Mouse (Mus musculus): ENCODE measurements at regions not wholly inside any gene's neighbourhood (a gene's known extent, or its start where the extent isn't known, plus 50 kb on each side); places are given as distances from the start of the nearest gene placed in this dataset.

GRCm38 (mm10) chr8:126705391-126705790, 111.6 kb upstream of the Irf2bp2 start:
- Histone ChIP-seq H3K27ac (ENCODE audit: low read depth, low read length) (no peak overlapping the region), H3K9me3 (ENCODE audit: control insufficient read depth, low read length) (no peaks in the 10 kb centered on the region), H3K36me3 (ENCODE audit: control insufficient read depth, insufficient read depth, low read length) (no peaks in the 10 kb centered on the region), H3K27me3 (ENCODE audit: control insufficient read depth, insufficient read depth, low read length) (no peaks in the 10 kb centered on the region), H3K9ac (ENCODE audit: low read length) (no peak overlapping the region), H3K4me3 (ENCODE audit: low read depth, low read length) (no peak overlapping the region), H3K4me1 (ENCODE audit: control insufficient read depth, insufficient read depth, low read length) (no peaks in the 10 kb centered on the region), H3K4me2 (ENCODE audit: low read depth) (no peak overlapping the region)
- no peak for ATAC-seq (ENCODE audit: insufficient read depth, low FRiP score, low TSS enrichment)
- no peak for DNase-seq (ENCODE audit: low spot score)
- WGBS = 86% methylated on average over 2 of the region's 2 CpGs

GRCm38 (mm10) chr8:126704706-126705105, 110.9 kb upstream of the Irf2bp2 start:
- H3K9ac ChIP-seq (ENCODE audit: low read length) = no peak overlapping the region
- H3K36me3 ChIP-seq (ENCODE audit: control insufficient read depth, insufficient read depth, low read length) = no peaks in the 10 kb centered on the region
- ATAC-seq (ENCODE audit: insufficient read depth, low FRiP score, low TSS enrichment) (no peak), DNase-seq (ENCODE audit: low spot score) (no peak)
- no peaks in the 10 kb centered on the region for H3K4me1 ChIP-seq (ENCODE audit: control insufficient read depth, insufficient read depth, low read length)
- H3K9me3 ChIP-seq (ENCODE audit: control insufficient read depth, low read length) = no peaks in the 10 kb centered on the region
- H3K27me3 ChIP-seq (ENCODE audit: control insufficient read depth, insufficient read depth, low read length) = no peaks in the 10 kb centered on the region
- no peak overlapping the region for H3K4me2 ChIP-seq (ENCODE audit: low read depth)
- H3K27ac ChIP-seq (ENCODE audit: low read depth, low read length) = no peak overlapping the region
- no peak overlapping the region for H3K4me3 ChIP-seq (ENCODE audit: low read depth, low read length)
- 88% methylated on average over 8 of the region's 8 CpGs for WGBS

- H3K9ac ChIP-seq (ENCODE audit: low read length) = no peak overlapping the region
- no peaks in the 10 kb centered on the region for H3K36me3 ChIP-seq (ENCODE audit: control insufficient read depth, insufficient read depth, low read length)
- no peak overlapping the region for H3K27ac ChIP-seq (ENCODE audit: low read depth, low read length)
- no peaks in the 10 kb centered on the region for H3K27me3 ChIP-seq (ENCODE audit: control insufficient read depth, insufficient read depth, low read length)
- H3K4me3 ChIP-seq (ENCODE audit: low read depth, low read length) = no peak overlapping the region
- H3K9me3 ChIP-seq (ENCODE audit: control insufficient read depth, low read length) = no peaks in the 10 kb centered on the region
- DNase-seq (ENCODE audit: low spot score) (no peak), ATAC-seq (ENCODE audit: insufficient read depth, low FRiP score, low TSS enrichment) (no peak)
- H3K4me1 ChIP-seq (ENCODE audit: control insufficient read depth, insufficient read depth, low read length) = peaks cover 6% of the 10 kb centered on the region; the same call in 1 of the 2 replicates
- 92% methylated on average over 5 of the region's 5 CpGs for WGBS
- no peak overlapping the region for H3K4me2 ChIP-seq (ENCODE audit: low read depth)
These were observed 109.8 kb upstream of the Irf2bp2 start for GRCm38 (mm10) chr8:126703546-126703945.

- Histone ChIP-seq H3K9me3 (ENCODE audit: control insufficient read depth, low read length) (no peaks in the 10 kb centered on the region), H3K27me3 (ENCODE audit: control insufficient read depth, insufficient read depth, low read length) (no peaks in the 10 kb centered on the region), H3K4me1 (ENCODE audit: control insufficient read depth, insufficient read depth, low read length) (peaks cover 7% of the 10 kb centered on the region; the same call in 1 of the 2 replicates), H3K36me3 (ENCODE audit: control insufficient read depth, insufficient read depth, low read length) (no peaks in the 10 kb centered on the region), H3K4me2 (ENCODE audit: low read depth) (no peak overlapping the region), H3K9ac (ENCODE audit: low read length) (no peak overlapping the region), H3K27ac (ENCODE audit: low read depth, low read length) (no peak overlapping the region), H3K4me3 (ENCODE audit: low read depth, low read length) (no peak overlapping the region)
- DNase-seq (ENCODE audit: low spot score) = no peak
- 86% methylated on average over 6 of the region's 6 CpGs for WGBS
- ATAC-seq (ENCODE audit: insufficient read depth, low FRiP score, low TSS enrichment) = no peak
These were observed 108.5 kb upstream of the Irf2bp2 start for GRCm38 (mm10) chr8:126702294-126702693.

- no peaks in the 10 kb centered on the region for H3K36me3 ChIP-seq (ENCODE audit: control insufficient read depth, insufficient read depth, low read length)
- no peak overlapping the region for H3K4me3 ChIP-seq (ENCODE audit: low read depth, low read length)
- H3K9ac ChIP-seq (ENCODE audit: low read length) = no peak overlapping the region
- H3K4me2 ChIP-seq (ENCODE audit: low read depth) = no peak overlapping the region
- peak overlapping the region; percentile 62; the same call in 1 of the 2 replicates for H3K27ac ChIP-seq (ENCODE audit: low read depth, low read length)
- DNase-seq (ENCODE audit: low spot score) = no peak
- H3K27me3 ChIP-seq (ENCODE audit: control insufficient read depth, insufficient read depth, low read length) = no peaks in the 10 kb centered on the region
- no peaks in the 10 kb centered on the region for H3K9me3 ChIP-seq (ENCODE audit: control insufficient read depth, low read length)
- 43% methylated on average over 6 of the region's 6 CpGs for WGBS
- peaks cover 7% of the 10 kb centered on the region; the same call in 1 of the 2 replicates for H3K4me1 ChIP-seq (ENCODE audit: control insufficient read depth, insufficient read depth, low read length)
- no peak for ATAC-seq (ENCODE audit: insufficient read depth, low FRiP score, low TSS enrichment)
These were observed 105.6 kb upstream of the Irf2bp2 start for GRCm38 (mm10) chr8:126699389-126699775.

- DNase-seq (ENCODE audit: low spot score) = peak; percentile 46
- Histone ChIP-seq H3K27ac (ENCODE audit: low read depth, low read length) (peak overlapping the region; percentile 62; the same call in 1 of the 2 replicates), H3K4me1 (ENCODE audit: control insufficient read depth, insufficient read depth, low read length) (peaks cover 7% of the 10 kb centered on the region; the same call in 1 of the 2 replicates), H3K36me3 (ENCODE audit: control insufficient read depth, insufficient read depth, low read length) (no peaks in the 10 kb centered on the region), H3K27me3 (ENCODE audit: control insufficient read depth, insufficient read depth, low read length) (no peaks in the 10 kb centered on the region), H3K9me3 (ENCODE audit: control insufficient read depth, low read length) (no peaks in the 10 kb centered on the region), H3K4me2 (ENCODE audit: low read depth) (no peak overlapping the region), H3K9ac (ENCODE audit: low read length) (0 out of 2 replicates have a peak overlapping the region, but pooled peaks have one; percentile 32), H3K4me3 (ENCODE audit: low read depth, low read length) (no peak overlapping the region)
- 32% methylated on average over 7 of the region's 7 CpGs for WGBS
- ATAC-seq (ENCODE audit: insufficient read depth, low FRiP score, low TSS enrichment) = no peak
These were observed 105.0 kb upstream of the Irf2bp2 start for GRCm38 (mm10) chr8:126698601-126699388.

GRCm38 (mm10) chr8:126696346-126697010, 102.7 kb upstream of the Irf2bp2 start:
- Histone ChIP-seq H3K4me1 (ENCODE audit: control insufficient read depth, insufficient read depth, low read length) (peaks cover 7% of the 10 kb centered on the region; the same call in 1 of the 2 replicates), H3K27ac (ENCODE audit: low read depth, low read length) (no peak overlapping the region), H3K36me3 (ENCODE audit: control insufficient read depth, insufficient read depth, low read length) (no peaks in the 10 kb centered on the region), H3K9me3 (ENCODE audit: control insufficient read depth, low read length) (no peaks in the 10 kb centered on the region), H3K4me3 (ENCODE audit: low read depth, low read length) (no peak overlapping the region), H3K4me2 (ENCODE audit: low read depth) (no peak overlapping the region), H3K9ac (ENCODE audit: low read length) (no peak overlapping the region), H3K27me3 (ENCODE audit: control insufficient read depth, insufficient read depth, low read length) (no peaks in the 10 kb centered on the region)
- DNase-seq (ENCODE audit: low spot score) = no peak
- 87% methylated on average over 7 of the region's 7 CpGs for WGBS
- no peak for ATAC-seq (ENCODE audit: insufficient read depth, low FRiP score, low TSS enrichment)

- no peaks in the 10 kb centered on the region for H3K36me3 ChIP-seq (ENCODE audit: control insufficient read depth, insufficient read depth, low read length)
- no peaks in the 10 kb centered on the region for H3K27me3 ChIP-seq (ENCODE audit: control insufficient read depth, insufficient read depth, low read length)
- H3K9ac ChIP-seq (ENCODE audit: low read length) = no peak overlapping the region
- H3K9me3 ChIP-seq (ENCODE audit: control insufficient read depth, low read length) = no peaks in the 10 kb centered on the region
- DNase-seq (ENCODE audit: low spot score) (no peak), ATAC-seq (ENCODE audit: insufficient read depth, low FRiP score, low TSS enrichment) (no peak)
- 88% methylated on average over 7 of the region's 7 CpGs for WGBS
- H3K27ac ChIP-seq (ENCODE audit: low read depth, low read length) = no peak overlapping the region
- H3K4me3 ChIP-seq (ENCODE audit: low read depth, low read length) = no peak overlapping the region
- H3K4me2 ChIP-seq (ENCODE audit: low read depth) = no peak overlapping the region
- peaks cover 7% of the 10 kb centered on the region; the same call in 1 of the 2 replicates for H3K4me1 ChIP-seq (ENCODE audit: control insufficient read depth, insufficient read depth, low read length)
These were observed 100.6 kb upstream of the Irf2bp2 start for GRCm38 (mm10) chr8:126694370-126694769.

Measured in neural tube, embryonic 11.5 days (tissue).